Mouse (Mus musculus): Measurements from ENCODE around the gene Psd4. TPM values are rescaled to one million over a fixed set of nuclear protein-coding genes. Genes with fewer than 3 reads are reported as not detected.
A peak's percentile ranks its signal among the peaks of the same experiment; 100 is the strongest.

Gene Psd4
- polyA plus RNA-seq, 1 experiment from 2014 or later, result 1.2 TPM

DNA sequence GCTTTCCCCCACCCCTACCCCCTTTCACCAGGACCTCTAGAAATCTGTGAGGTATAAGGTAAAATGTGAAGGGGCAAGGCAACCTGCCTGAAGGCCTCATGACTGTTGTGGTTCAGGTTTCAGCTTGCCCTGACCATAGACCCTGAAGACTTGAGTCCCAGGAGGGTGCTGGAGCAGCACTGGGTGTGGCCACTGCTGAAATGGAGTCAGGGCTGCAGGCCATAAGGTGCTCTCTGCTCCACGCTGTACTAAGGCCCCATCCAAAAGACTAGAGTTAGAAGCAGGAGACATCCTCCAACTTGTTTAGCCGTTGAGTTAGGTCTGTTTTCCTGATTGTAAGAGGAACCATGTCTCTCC, 19.6 kb downstream of the Psd4 start:
- Histone ChIP-seq H3K27ac (no peak overlapping the region), H3K27me3 (no peaks in the 10 kb centered on the region), H3K4me1 (replicated peaks) (no peaks in the 10 kb centered on the region), H3K4me2 (0 out of 2 replicates have a peak overlapping the region, but pooled peaks have one; percentile 6), H3K36me3 (no peaks in the 10 kb centered on the region), H3K9ac (no peak overlapping the region), H3K9me3 (replicated peaks) (no peaks in the 10 kb centered on the region), H3K4me3 (peak overlapping the region; percentile 20)
- 72% methylated on average over 2 of the region's 2 CpGs for WGBS
- ATAC-seq (replicated peaks; ENCODE audit: insufficient number of reproducible peaks, insufficient read depth, low FRiP score, low read depth), result no peak

DNA sequence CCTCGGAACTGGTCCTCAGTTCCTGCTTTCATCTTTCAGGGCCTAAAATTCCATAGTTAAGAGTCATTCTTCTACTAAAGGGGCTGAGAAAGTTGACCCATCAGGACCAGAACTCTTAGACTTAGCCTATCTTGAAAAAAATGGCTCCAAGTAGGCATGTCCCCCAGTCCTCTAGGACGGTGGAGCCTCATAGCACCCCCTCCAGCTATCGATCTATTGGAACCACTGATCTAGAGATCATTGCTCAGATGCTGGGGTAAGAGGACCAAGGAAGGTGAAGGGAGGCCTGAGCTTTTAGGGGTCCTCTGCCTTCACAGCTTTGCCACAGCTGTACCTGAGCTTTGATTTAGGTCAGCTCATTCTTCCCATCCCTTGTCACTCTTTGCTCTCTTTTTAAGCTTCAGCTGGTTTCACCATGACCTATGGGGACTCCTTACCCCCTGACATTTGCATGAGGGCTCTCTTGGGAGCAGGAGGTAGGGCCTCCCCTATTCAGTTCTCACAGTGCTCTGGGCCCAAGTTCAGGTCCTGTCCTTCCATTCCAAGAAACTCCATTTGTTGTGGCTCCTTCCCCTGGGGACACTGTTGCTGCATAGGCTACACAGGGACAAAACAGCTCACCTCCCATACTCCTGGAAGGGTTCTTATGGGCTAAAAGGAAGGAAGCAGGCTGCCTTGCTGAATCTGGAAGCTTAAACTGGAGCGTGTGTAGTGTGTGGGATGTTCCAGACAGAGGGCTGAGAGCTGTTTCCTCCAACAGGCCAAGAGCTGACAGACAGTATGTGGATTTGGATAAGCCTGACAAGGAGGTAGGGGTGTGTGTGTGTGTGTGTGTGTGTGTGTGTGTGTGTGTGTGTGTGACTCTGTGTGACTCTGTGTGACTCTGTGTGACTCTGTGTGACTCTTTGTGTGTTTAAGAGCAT, 20.2 kb downstream of the Psd4 start:
- no peaks in the 10 kb centered on the region for H3K36me3 ChIP-seq
- no peak overlapping the region for H3K4me2 ChIP-seq
- no peaks in the 10 kb centered on the region for H3K9me3 ChIP-seq (replicated peaks)
- no peaks in the 10 kb centered on the region for H3K27me3 ChIP-seq
- H3K27ac ChIP-seq, result no peak overlapping the region
- peak overlapping the region; percentile 20 for H3K4me3 ChIP-seq
- H3K4me1 ChIP-seq (replicated peaks), result no peaks in the 10 kb centered on the region
- 72% methylated on average over 4 of the region's 4 CpGs for WGBS
- H3K9ac ChIP-seq, result no peak overlapping the region
- ATAC-seq (replicated peaks; ENCODE audit: insufficient number of reproducible peaks, insufficient read depth, low FRiP score, low read depth), result no peak

DNA sequence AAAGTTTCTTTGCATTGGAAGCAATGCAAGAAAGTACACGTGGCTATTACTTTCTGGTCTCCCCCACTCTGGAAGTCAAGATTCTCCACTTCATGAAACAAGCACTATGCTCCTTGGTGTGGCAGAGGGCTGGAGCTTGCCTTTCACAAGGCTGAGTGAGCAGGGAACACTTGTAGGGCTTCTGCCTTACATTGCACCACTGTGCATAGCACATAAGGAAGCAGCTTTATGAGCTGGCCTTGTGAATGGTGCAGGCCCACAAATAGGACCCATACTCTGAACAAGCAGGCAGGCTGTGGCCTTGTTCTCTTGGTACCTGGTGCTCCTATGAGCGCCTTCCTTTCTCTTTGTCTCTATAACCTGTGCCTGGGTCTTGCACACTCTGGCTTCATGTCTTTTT, 25.9 kb downstream of the Psd4 start:
- no peaks in the 10 kb centered on the region for H3K27me3 ChIP-seq
- H3K4me3 ChIP-seq, result no peak overlapping the region
- 74% methylated on average over 2 of the region's 2 CpGs for WGBS
- H3K9ac ChIP-seq, result no peak overlapping the region
- no peaks in the 10 kb centered on the region for H3K36me3 ChIP-seq
- H3K9me3 ChIP-seq (replicated peaks), result no peaks in the 10 kb centered on the region
- no peak overlapping the region for H3K4me2 ChIP-seq
- H3K4me1 ChIP-seq (replicated peaks), result no peaks in the 10 kb centered on the region
- H3K27ac ChIP-seq, result no peak overlapping the region
- no peak for ATAC-seq (replicated peaks; ENCODE audit: insufficient number of reproducible peaks, insufficient read depth, low FRiP score, low read depth)

GRCm38 (mm10) chr2:24397115-24397514, 29.7 kb downstream of the Psd4 start:
- no peaks in the 10 kb centered on the region for H3K36me3 ChIP-seq

GRCm38 (mm10) chr2:24400711-24401110, 33.3 kb downstream of the Psd4 start:
- Histone ChIP-seq H3K9ac (no peak overlapping the region), H3K4me1 (replicated peaks) (peaks cover 16% of the 10 kb centered on the region), H3K4me3 (no peak overlapping the region), H3K27me3 (peaks cover 16% of the 10 kb centered on the region), H3K4me2 (peak overlapping the region; percentile 26), H3K27ac (peak overlapping the region; percentile 60), H3K36me3 (no peaks in the 10 kb centered on the region), H3K9me3 (replicated peaks) (no peaks in the 10 kb centered on the region)
- ATAC-seq (replicated peaks; ENCODE audit: insufficient number of reproducible peaks, insufficient read depth, low FRiP score, low read depth), result peak; percentile 41; the same call in 1 of the 2 replicates
- 66% methylated on average over 3 of the region's 3 CpGs for WGBS

More at GRCm38 (mm10) chr2:24397115-24397514, 29.7 kb downstream of the Psd4 start:
- H3K4me2 ChIP-seq, result no peak overlapping the region
- WGBS, result 15% methylated on average over 2 of the region's 2 CpGs
- no peak for ATAC-seq (replicated peaks; ENCODE audit: insufficient number of reproducible peaks, insufficient read depth, low FRiP score, low read depth)
- H3K27me3 ChIP-seq, result no peaks in the 10 kb centered on the region
- no peak overlapping the region for H3K4me3 ChIP-seq
- peaks cover 10% of the 10 kb centered on the region for H3K4me1 ChIP-seq (replicated peaks)
- no peak overlapping the region for H3K27ac ChIP-seq
- no peak overlapping the region for H3K9ac ChIP-seq
- H3K9me3 ChIP-seq (replicated peaks), result no peaks in the 10 kb centered on the region

DNA sequence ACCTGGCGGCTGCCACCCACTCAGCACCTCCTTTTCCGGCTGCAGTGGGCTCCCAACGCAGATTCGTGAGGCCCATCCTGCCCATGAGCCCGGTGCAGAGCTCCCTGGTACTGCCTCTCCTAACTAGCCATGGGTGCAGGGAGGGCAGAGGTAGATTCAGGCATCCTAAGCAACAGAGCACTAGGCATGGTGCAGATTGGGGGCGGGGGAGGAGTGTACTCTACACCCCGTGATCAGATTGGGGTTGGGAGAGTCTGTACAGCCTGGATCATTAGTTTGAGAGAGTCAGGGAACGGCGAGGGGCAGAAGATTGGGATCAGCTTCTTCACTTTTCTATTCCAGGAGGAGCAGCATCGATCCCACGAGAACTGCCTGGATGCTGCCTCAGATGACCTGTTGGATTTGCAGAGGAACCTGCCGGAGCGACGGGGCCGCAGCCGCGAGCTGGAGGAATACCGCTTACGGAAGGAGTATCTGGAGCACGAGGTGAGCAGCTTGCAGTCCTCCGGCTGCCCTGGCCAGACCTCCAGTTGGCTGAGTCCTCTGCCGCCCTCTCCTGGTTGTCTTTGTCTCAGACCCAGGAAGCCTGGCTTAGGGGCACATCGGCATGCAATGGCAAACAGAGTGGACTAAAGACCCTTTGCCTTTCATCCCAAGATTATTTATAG, 38.1 kb downstream of the Psd4 start:
- H3K4me2 ChIP-seq, result peak overlapping the region; percentile 60

DNA sequence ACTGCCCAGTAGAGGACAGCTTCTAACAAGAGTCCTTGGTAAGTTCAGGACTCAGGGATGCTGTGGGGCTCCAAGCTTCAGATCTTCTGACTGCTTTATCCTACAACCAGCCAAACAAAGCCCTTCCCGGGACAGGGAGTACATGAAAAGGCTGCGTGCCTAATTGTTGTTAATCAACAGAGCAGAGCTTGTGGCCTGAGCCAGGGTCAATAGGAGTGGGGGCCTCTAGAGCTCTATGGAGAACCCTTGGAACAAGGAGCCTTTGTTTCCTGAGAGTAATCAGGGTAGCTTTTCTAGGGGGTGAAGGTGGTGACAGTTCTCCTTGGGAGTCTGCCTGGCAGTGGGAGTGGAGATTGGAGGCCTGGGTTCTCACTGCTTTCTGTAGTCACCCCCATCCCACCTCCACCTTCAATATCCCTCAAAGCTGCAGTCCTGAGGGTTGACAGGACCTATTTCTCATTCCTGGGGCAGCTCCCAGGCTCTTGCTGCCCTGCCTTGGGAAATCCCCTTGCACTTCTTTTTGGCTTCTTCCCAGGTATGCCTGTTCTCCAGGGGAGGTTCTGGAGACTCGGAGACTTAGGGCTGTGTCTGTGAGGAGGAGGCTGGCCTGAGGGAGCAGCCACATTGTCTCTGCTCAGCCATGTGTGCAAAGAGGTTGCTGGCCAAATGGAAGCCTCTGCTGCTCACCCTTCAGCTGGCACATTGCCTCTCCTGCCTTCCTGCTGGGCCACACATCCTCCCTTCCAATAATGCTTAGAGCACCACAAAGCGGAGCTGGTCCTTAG, 40.5 kb downstream of the Psd4 start:
- ATAC-seq (replicated peaks; ENCODE audit: insufficient number of reproducible peaks, insufficient read depth, low FRiP score, low read depth), result no peak
- H3K27ac ChIP-seq, result no peak overlapping the region
- no peak overlapping the region for H3K4me2 ChIP-seq
- H3K4me1 ChIP-seq (replicated peaks), result peaks cover 6% of the 10 kb centered on the region
- no peak overlapping the region for H3K9ac ChIP-seq
- WGBS, result 61% methylated on average over 4 of the region's 4 CpGs
- no peak overlapping the region for H3K4me3 ChIP-seq
- H3K27me3 ChIP-seq, result peaks cover 30% of the 10 kb centered on the region
- H3K9me3 ChIP-seq (replicated peaks), result no peaks in the 10 kb centered on the region
- H3K36me3 ChIP-seq, result no peaks in the 10 kb centered on the region

More for the DNA sequence above, 38.1 kb downstream of the Psd4 start:
- Histone ChIP-seq H3K4me3 (peak overlapping the region; percentile 29), H3K27ac (no peak overlapping the region), H3K36me3 (no peaks in the 10 kb centered on the region), H3K27me3 (peaks cover 27% of the 10 kb centered on the region), H3K9me3 (replicated peaks) (no peaks in the 10 kb centered on the region), H3K4me1 (replicated peaks) (peaks cover 13% of the 10 kb centered on the region), H3K9ac (peak overlapping the region; percentile 25; the same call in 1 of the 2 replicates)
- 13% methylated on average over 23 of the region's 23 CpGs for WGBS
- peak; percentile 56; the same call in 1 of the 2 replicates for ATAC-seq (replicated peaks; ENCODE audit: insufficient number of reproducible peaks, insufficient read depth, low FRiP score, low read depth)

DNA sequence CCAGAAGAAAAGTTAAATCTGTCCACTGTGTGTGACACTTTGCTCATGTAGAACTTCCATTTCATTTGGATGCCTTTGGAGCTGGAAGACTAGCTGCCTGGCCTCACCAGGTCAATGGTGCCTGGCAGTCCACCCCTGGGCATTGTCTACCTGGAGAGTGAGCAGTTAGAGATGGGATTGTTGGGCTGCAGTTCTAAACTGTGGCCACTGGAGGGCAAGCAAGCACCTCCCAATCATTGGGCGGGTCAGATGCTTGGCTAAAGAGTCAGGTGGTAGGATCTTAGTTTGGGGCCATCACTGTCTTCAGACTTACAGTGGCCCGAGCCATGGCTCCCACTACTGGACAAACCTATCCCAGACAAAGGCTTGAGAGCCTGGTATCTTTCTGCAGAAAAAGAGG, 41.8 kb downstream of the Psd4 start:
- H3K9ac ChIP-seq, result no peak overlapping the region
- ATAC-seq (replicated peaks; ENCODE audit: insufficient number of reproducible peaks, insufficient read depth, low FRiP score, low read depth), result no peak
- H3K4me1 ChIP-seq (replicated peaks), result peaks cover 6% of the 10 kb centered on the region
- peaks cover 26% of the 10 kb centered on the region for H3K27me3 ChIP-seq
- H3K36me3 ChIP-seq, result no peaks in the 10 kb centered on the region
- H3K4me3 ChIP-seq, result no peak overlapping the region
- 5% methylated on average over 2 of the region's 2 CpGs for WGBS
- H3K27ac ChIP-seq, result no peak overlapping the region
- no peak overlapping the region for H3K4me2 ChIP-seq
- no peaks in the 10 kb centered on the region for H3K9me3 ChIP-seq (replicated peaks)

- no peaks in the 10 kb centered on the region for H3K36me3 ChIP-seq
- H3K9ac ChIP-seq, result no peak overlapping the region
- H3K4me1 ChIP-seq (replicated peaks), result peaks cover 6% of the 10 kb centered on the region
- no peaks in the 10 kb centered on the region for H3K9me3 ChIP-seq (replicated peaks)
- no peak overlapping the region for H3K4me3 ChIP-seq
- no peak for ATAC-seq (replicated peaks; ENCODE audit: insufficient number of reproducible peaks, insufficient read depth, low FRiP score, low read depth)
- WGBS, result 76% methylated on average over 3 of the region's 3 CpGs
- H3K4me2 ChIP-seq, result no peak overlapping the region
- H3K27me3 ChIP-seq, result peaks cover 10% of the 10 kb centered on the region; the same call in 1 of the 2 replicates
- no peak overlapping the region for H3K27ac ChIP-seq
Measured at GRCm38 (mm10) chr2:24413172-24413571, 45.8 kb downstream of the Psd4 start.

DNA sequence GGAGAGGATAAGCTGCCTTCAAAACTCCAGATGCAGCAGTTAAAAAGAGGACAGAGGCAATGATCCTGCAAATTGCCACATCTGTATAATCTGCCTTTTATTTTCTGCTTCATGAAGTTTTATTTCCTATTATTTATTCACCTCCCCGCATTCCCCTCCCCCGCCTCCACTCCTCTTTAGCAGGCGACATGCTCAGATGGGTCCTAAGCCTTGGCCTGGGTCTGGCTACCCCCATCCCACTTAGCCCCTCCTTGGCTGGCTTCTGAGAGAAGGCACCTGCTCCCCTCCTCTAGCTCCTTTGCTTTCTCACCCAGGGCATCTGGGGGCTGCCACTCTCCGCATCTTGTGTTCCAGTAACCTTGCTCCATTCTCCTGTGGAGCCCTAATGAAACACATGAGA, 46.3 kb downstream of the Psd4 start:
- H3K9ac ChIP-seq, result no peak overlapping the region
- no peak overlapping the region for H3K4me3 ChIP-seq
- H3K4me1 ChIP-seq (replicated peaks), result peaks cover 6% of the 10 kb centered on the region
- H3K27me3 ChIP-seq, result peaks cover 10% of the 10 kb centered on the region; the same call in 1 of the 2 replicates
- ATAC-seq (replicated peaks; ENCODE audit: insufficient number of reproducible peaks, insufficient read depth, low FRiP score, low read depth), result no peak
- H3K9me3 ChIP-seq (replicated peaks), result no peaks in the 10 kb centered on the region
- H3K4me2 ChIP-seq, result no peak overlapping the region
- WGBS, result 88% methylated on average over 4 of the region's 4 CpGs
- no peak overlapping the region for H3K27ac ChIP-seq
- H3K36me3 ChIP-seq, result no peaks in the 10 kb centered on the region

- H3K4me2 ChIP-seq, result no peak overlapping the region
- peaks cover 6% of the 10 kb centered on the region for H3K4me1 ChIP-seq (replicated peaks)
- no peak overlapping the region for H3K9ac ChIP-seq
- ATAC-seq (replicated peaks; ENCODE audit: insufficient number of reproducible peaks, insufficient read depth, low FRiP score, low read depth), result no peak
- 0 out of 2 replicates have a peak, but pooled peaks cover 3% of the 10 kb centered on the region for H3K27me3 ChIP-seq
- WGBS, result 13% methylated on average over 9 of the region's 9 CpGs
- H3K36me3 ChIP-seq, result no peaks in the 10 kb centered on the region
- no peaks in the 10 kb centered on the region for H3K9me3 ChIP-seq (replicated peaks)
- no peak overlapping the region for H3K27ac ChIP-seq
- H3K4me3 ChIP-seq, result no peak overlapping the region
Measured at GRCm38 (mm10) chr2:24416668-24417067, 49.3 kb downstream of the Psd4 start.

Measured in heart, embryonic 15.5 days (tissue).